Mouse (Mus musculus): ENCODE measurements around the gene Ltbp1. TPM values are rescaled to one million over a fixed set of nuclear protein-coding genes. Genes with fewer than 3 reads are reported as not detected.

Gene Ltbp1
- polyA plus RNA-seq, 1 experiment: 3.7 TPM

- H3K27me3 ChIP-seq (ENCODE audit: control insufficient read depth, insufficient read depth, low read length): no peaks in the 10 kb centered on the region
- whole genome bisulfite sequencing: 85% methylated on average over 7 of the region's 7 CpGs
- TF ChIP-seq CTCF (IDR thresholded peaks at IDR 0.05; ENCODE audit: extremely low read depth, insufficient read depth, insufficient read length, insufficient replicate concordance): no peak
- TF ChIP-seq POLR2A (IDR thresholded peaks at IDR 0.05; ENCODE audit: low read depth, low read length): no peak
- DNase-seq (ENCODE audit: low read depth in 1 of 2, low spot score in 2 of 2): no peak
- H3K4me1 ChIP-seq (ENCODE audit: control insufficient read depth, insufficient read depth, insufficient read length): no peaks in the 10 kb centered on the region
- no peaks in the 10 kb centered on the region for H3K36me3 ChIP-seq (ENCODE audit: control insufficient read depth, insufficient read depth, low read length)
- no peak overlapping the region for H3K4me3 ChIP-seq (ENCODE audit: extremely low read depth, insufficient read depth, insufficient read length)
- no peak overlapping the region for H3K27ac ChIP-seq (ENCODE audit: insufficient read depth, low read length)
These were observed 239.7 kb downstream of the Ltbp1 start for GRCm38 (mm10) chr17:75245085-75245484.

GRCm38 (mm10) chr17:75248632-75249031 is 243.3 kb downstream of the Ltbp1 start:
- TF ChIP-seq CTCF (IDR thresholded peaks at IDR 0.05; ENCODE audit: extremely low read depth, insufficient read depth, insufficient read length, insufficient replicate concordance): no peak
- no peak for TF ChIP-seq POLR2A (IDR thresholded peaks at IDR 0.05; ENCODE audit: low read depth, low read length)
- H3K27ac ChIP-seq (ENCODE audit: insufficient read depth, low read length): no peak overlapping the region
- H3K4me1 ChIP-seq (ENCODE audit: control insufficient read depth, insufficient read depth, insufficient read length): no peaks in the 10 kb centered on the region
- 51% methylated on average over 10 of the region's 10 CpGs for WGBS
- DNase-seq (ENCODE audit: low read depth in 1 of 2, low spot score in 2 of 2): no peak
- H3K27me3 ChIP-seq (ENCODE audit: control insufficient read depth, insufficient read depth, low read length): no peaks in the 10 kb centered on the region
- H3K4me3 ChIP-seq (ENCODE audit: extremely low read depth, insufficient read depth, insufficient read length): no peak overlapping the region
- no peaks in the 10 kb centered on the region for H3K36me3 ChIP-seq (ENCODE audit: control insufficient read depth, insufficient read depth, low read length)

- no peak for TF ChIP-seq POLR2A (IDR thresholded peaks at IDR 0.05; ENCODE audit: low read depth, low read length)
- no peak for DNase-seq (ENCODE audit: low read depth in 1 of 2, low spot score in 2 of 2)
- no peaks in the 10 kb centered on the region for H3K36me3 ChIP-seq (ENCODE audit: control insufficient read depth, insufficient read depth, low read length)
- WGBS: 85% methylated on average over 6 of the region's 6 CpGs
- H3K27ac ChIP-seq (ENCODE audit: insufficient read depth, low read length): no peak overlapping the region
- H3K4me3 ChIP-seq (ENCODE audit: extremely low read depth, insufficient read depth, insufficient read length): no peak overlapping the region
- no peaks in the 10 kb centered on the region for H3K4me1 ChIP-seq (ENCODE audit: control insufficient read depth, insufficient read depth, insufficient read length)
- H3K27me3 ChIP-seq (ENCODE audit: control insufficient read depth, insufficient read depth, low read length): no peaks in the 10 kb centered on the region
These were observed 245.2 kb downstream of the Ltbp1 start for GRCm38 (mm10) chr17:75250571-75250970.

GRCm38 (mm10) chr17:75251094-75251493 is 245.7 kb downstream of the Ltbp1 start:
- no peak for DNase-seq (ENCODE audit: low read depth in 1 of 2, low spot score in 2 of 2)
- Histone ChIP-seq H3K27me3 (ENCODE audit: control insufficient read depth, insufficient read depth, low read length) (no peaks in the 10 kb centered on the region), H3K4me3 (ENCODE audit: extremely low read depth, insufficient read depth, insufficient read length) (no peak overlapping the region), H3K27ac (ENCODE audit: insufficient read depth, low read length) (no peak overlapping the region), H3K4me1 (ENCODE audit: control insufficient read depth, insufficient read depth, insufficient read length) (no peaks in the 10 kb centered on the region), H3K36me3 (ENCODE audit: control insufficient read depth, insufficient read depth, low read length) (no peaks in the 10 kb centered on the region)
- WGBS: 86% methylated on average over 6 of the region's 6 CpGs
- no peak for TF ChIP-seq CTCF (IDR thresholded peaks at IDR 0.05; ENCODE audit: extremely low read depth, insufficient read depth, insufficient read length, insufficient replicate concordance)
- TF ChIP-seq POLR2A (IDR thresholded peaks at IDR 0.05; ENCODE audit: low read depth, low read length): no peak

GRCm38 (mm10) chr17:75252540-75252939 is 247.2 kb downstream of the Ltbp1 start:
- Histone ChIP-seq H3K27me3 (ENCODE audit: control insufficient read depth, insufficient read depth, low read length) (no peaks in the 10 kb centered on the region), H3K4me3 (ENCODE audit: extremely low read depth, insufficient read depth, insufficient read length) (no peak overlapping the region), H3K27ac (ENCODE audit: insufficient read depth, low read length) (no peak overlapping the region), H3K36me3 (ENCODE audit: control insufficient read depth, insufficient read depth, low read length) (no peaks in the 10 kb centered on the region), H3K4me1 (ENCODE audit: control insufficient read depth, insufficient read depth, insufficient read length) (no peaks in the 10 kb centered on the region)
- TF ChIP-seq CTCF (IDR thresholded peaks at IDR 0.05; ENCODE audit: extremely low read depth, insufficient read depth, insufficient read length, insufficient replicate concordance): no peak
- no peak for TF ChIP-seq POLR2A (IDR thresholded peaks at IDR 0.05; ENCODE audit: low read depth, low read length)
- no peak for DNase-seq (ENCODE audit: low read depth in 1 of 2, low spot score in 2 of 2)
- WGBS: 76% methylated on average over 5 of the region's 5 CpGs

- Histone ChIP-seq H3K27ac (ENCODE audit: insufficient read depth, low read length) (no peak overlapping the region), H3K27me3 (ENCODE audit: control insufficient read depth, insufficient read depth, low read length) (no peaks in the 10 kb centered on the region), H3K4me3 (ENCODE audit: extremely low read depth, insufficient read depth, insufficient read length) (no peak overlapping the region), H3K4me1 (ENCODE audit: control insufficient read depth, insufficient read depth, insufficient read length) (no peaks in the 10 kb centered on the region), H3K36me3 (ENCODE audit: control insufficient read depth, insufficient read depth, low read length) (no peaks in the 10 kb centered on the region)
- WGBS: 88% methylated on average over 6 of the region's 6 CpGs
- TF ChIP-seq CTCF (IDR thresholded peaks at IDR 0.05; ENCODE audit: extremely low read depth, insufficient read depth, insufficient read length, insufficient replicate concordance) (no peak), POLR2A (IDR thresholded peaks at IDR 0.05; ENCODE audit: low read depth, low read length) (no peak)
- no peak for DNase-seq (ENCODE audit: low read depth in 1 of 2, low spot score in 2 of 2)
These were observed 249.5 kb downstream of the Ltbp1 start for GRCm38 (mm10) chr17:75254909-75255308.

- DNase-seq (ENCODE audit: low read depth in 1 of 2, low spot score in 2 of 2): no peak
- H3K27me3 ChIP-seq (ENCODE audit: control insufficient read depth, insufficient read depth, low read length): no peaks in the 10 kb centered on the region
- no peak overlapping the region for H3K27ac ChIP-seq (ENCODE audit: insufficient read depth, low read length)
- TF ChIP-seq POLR2A (IDR thresholded peaks at IDR 0.05; ENCODE audit: low read depth, low read length) (no peak), CTCF (IDR thresholded peaks at IDR 0.05; ENCODE audit: extremely low read depth, insufficient read depth, insufficient read length, insufficient replicate concordance) (no peak)
- WGBS: 32% methylated on average over 1 of the region's 1 CpGs
- no peak overlapping the region for H3K4me3 ChIP-seq (ENCODE audit: extremely low read depth, insufficient read depth, insufficient read length)
- no peaks in the 10 kb centered on the region for H3K36me3 ChIP-seq (ENCODE audit: control insufficient read depth, insufficient read depth, low read length)
- no peaks in the 10 kb centered on the region for H3K4me1 ChIP-seq (ENCODE audit: control insufficient read depth, insufficient read depth, insufficient read length)
These were observed 250.6 kb downstream of the Ltbp1 start for GRCm38 (mm10) chr17:75255967-75256366.

Data from spleen, adult 2 months (tissue).